In genomic region chr19:44750051-44751041, GRCm38 (mm10) we compare ENCODE assay signal across 8 mouse cellular contexts. TPM values are rescaled to one million over a fixed set of nuclear protein-coding genes. Genes with fewer than 3 reads are reported as not detected.
DNase-seq lines count a peak whose midpoint lies in the region; ATAC-seq lines count a peak whose summit lies in the region.

No protein-coding gene starts in this region.

- H3K27me3 ChIP-seq in lung, embryonic 16.5 days (ENCODE audit: control insufficient read depth, insufficient read depth, low read depth, low read length) = peaks cover 95% of the 10 kb centered on the region
- H3K27me3 ChIP-seq in forebrain, embryonic 12.5 days = peaks cover 99% of the 10 kb centered on the region
- peaks cover 99% of the 10 kb centered on the region for H3K27me3 ChIP-seq in midbrain, embryonic 12.5 days

- no peaks in the 10 kb centered on the region for H3K36me3 ChIP-seq in lung, embryonic 16.5 days (ENCODE audit: control insufficient read depth, insufficient read depth, low read length)
- H3K36me3 ChIP-seq in forebrain, embryonic 12.5 days (replicated peaks) = no peaks in the 10 kb centered on the region
- no peaks in the 10 kb centered on the region for H3K36me3 ChIP-seq in midbrain, embryonic 12.5 days

- peak overlapping the region; percentile 32 for H3K4me3 ChIP-seq in lung, embryonic 16.5 days (ENCODE audit: low read length)
- H3K4me3 ChIP-seq in forebrain, embryonic 12.5 days (replicated peaks) = 0 out of 2 replicates have a peak overlapping the region, but pooled peaks have one; percentile 6
- H3K4me3 ChIP-seq in midbrain, embryonic 12.5 days = peak overlapping the region; percentile 4; the same call in 1 of the 2 replicates

- H3K9ac ChIP-seq in lung, embryonic 16.5 days (ENCODE audit: low read length) = peak overlapping the region; percentile 29; the same call in 1 of the 2 replicates
- no peak overlapping the region for H3K9ac ChIP-seq in forebrain, embryonic 12.5 days
- H3K9ac ChIP-seq in midbrain, embryonic 12.5 days (replicated peaks) = no peak overlapping the region

- no peak overlapping the region for H3K27ac ChIP-seq in lung, embryonic 16.5 days (ENCODE audit: low read length)
- no peak overlapping the region for H3K27ac ChIP-seq in forebrain, embryonic 12.5 days
- H3K27ac ChIP-seq in midbrain, embryonic 12.5 days (replicated peaks) = no peak overlapping the region

- under 1% methylated on average over 42 of the region's 42 CpGs for whole genome bisulfite sequencing in lung, embryonic 16.5 days
- WGBS in forebrain, embryonic 12.5 days = under 1% methylated on average over 41 of the region's 42 CpGs
- 0% methylated on average over 35 of the region's 42 CpGs for WGBS in midbrain, embryonic 12.5 days

- no peaks in the 10 kb centered on the region for H3K9me3 ChIP-seq in lung, embryonic 16.5 days (ENCODE audit: control insufficient read depth, low read length)
- no peaks in the 10 kb centered on the region for H3K9me3 ChIP-seq in forebrain, embryonic 12.5 days
- H3K9me3 ChIP-seq in midbrain, embryonic 12.5 days = no peaks in the 10 kb centered on the region

- ATAC-seq in lung, embryonic 16.5 days (ENCODE audit: low read depth) = peak; percentile 82
- ATAC-seq in forebrain, embryonic 12.5 days (ENCODE audit: low FRiP score) = no peak
- ATAC-seq in midbrain, embryonic 12.5 days (ENCODE audit: low FRiP score, low read depth) = no peak
- ATAC-seq in CD4-positive, CD25-positive, alpha-beta regulatory T cell, adult 4 months = no peak

- peak overlapping the region; percentile 54 for H3K4me2 ChIP-seq in lung, embryonic 16.5 days (ENCODE audit: low read depth, low read length)
- 0 out of 2 replicates have a peak overlapping the region, but pooled peaks have one; percentile 17 for H3K4me2 ChIP-seq in forebrain, embryonic 12.5 days
- peak overlapping the region; percentile 25 for H3K4me2 ChIP-seq in midbrain, embryonic 12.5 days (replicated peaks)

- no peak for DNase-seq in lung, postnatal 10 days
- peak; percentile 95 for DNase-seq in kidney, adult 9 months
- no peak for DNase-seq in left cerebral cortex, adult 8-10 months (ENCODE audit: low spot score in 2 of 2)
- DNase-seq in right cerebral cortex, postnatal 4 days = no peak

- H3K4me1 ChIP-seq in lung, embryonic 16.5 days (replicated peaks; ENCODE audit: control insufficient read depth, insufficient read depth, low read length) = peaks cover 8% of the 10 kb centered on the region
- H3K4me1 ChIP-seq in forebrain, embryonic 12.5 days = peaks cover 31% of the 10 kb centered on the region
- H3K4me1 ChIP-seq in midbrain, embryonic 12.5 days = peaks cover 32% of the 10 kb centered on the region

RNA-seq across cellular contexts. Expression of gene Pax2, which starts 5.5 kb away (rescaled TPM):
- 0.05 TPM in 1 of 2 replicates, not detected in the other for polyA plus RNA-seq in lung, embryonic 16.5 days (2015; fragmentation: Nextera tagmentation; extraction: Ambion mirVana)
- 0.08 and 0.19 TPM in 2 replicates for polyA plus RNA-seq in forebrain, embryonic 12.5 days (2016; fragmentation: Nextera tagmentation; extraction: Ambion mirVana)
- polyA plus RNA-seq in midbrain, embryonic 12.5 days (2016; fragmentation: Nextera tagmentation; extraction: Ambion mirVana) = 0.32 and 0.33 TPM in 2 replicates
- polyA plus RNA-seq in CD4-positive, CD25-positive, alpha-beta regulatory T cell, adult 4 months (2017; shearing (Covaris generic)) = under 1 TPM in 1 of 2 experiments, not detected in 1; 0.13 TPM
- total RNA-seq in left cerebral cortex, adult 8-10 months (2022) = under 1 TPM in 3 of 4 experiments, not detected in 1; 0.11 to 0.37 (median 0.37) TPM
